Mouse (Mus musculus) heart, embryonic 11.5 days (tissue): ENCODE measurements around the gene Rnf19b. TPM values are rescaled to one million over a fixed set of nuclear protein-coding genes. Genes with fewer than 3 reads are reported as not detected.
A peak's percentile ranks its signal among the peaks of the same experiment; 100 is the strongest.

Experiments
- ATAC-seq: fragments of 200-750 bp; cut with Nextera tagmentation; replicated peaks from 2 replicates; pipeline ENCODE4 v1.8.0; 2017; ENCODE audit warnings: moderate library complexity; ENCODE audit not compliant: insufficient number of reproducible peaks, low FRiP score, low TSS enrichment
- H3K27ac ChIP-seq: fragments of 300-500 bp; sonication (generic); 2 replicates; pipeline ENCODE4 v1.5.1; 2014; ENCODE audit warnings: mild to moderate bottlenecking, low read depth, low read length
- H3K27me3 ChIP-seq: fragments of 300-500 bp; sonication (generic); 2 replicates; pipeline ENCODE4 v1.6.1; 2014; ENCODE audit warnings: mild to moderate bottlenecking, low read length, mixed read lengths; ENCODE audit not compliant: control insufficient read depth, insufficient read depth
- H3K36me3 ChIP-seq: fragments of 300-500 bp; sonication (generic); 2 replicates; pipeline ENCODE4 v1.6.1; 2014; ENCODE audit warnings: mild to moderate bottlenecking, low read length, moderate library complexity, mixed read lengths; ENCODE audit not compliant: control insufficient read depth, insufficient read depth
- H3K4me1 ChIP-seq: fragments of 300-500 bp; sonication (generic); 2 replicates; pipeline ENCODE4 v1.6.1; 2014; ENCODE audit warnings: low read length; ENCODE audit not compliant: control insufficient read depth, insufficient read depth
- H3K4me2 ChIP-seq: fragments of 300-500 bp; sonication (generic); 2 replicates; pipeline ENCODE4 v1.6.1; 2014; ENCODE audit warnings: mild to moderate bottlenecking, moderate library complexity
- H3K4me3 ChIP-seq: fragments of 300-500 bp; sonication (generic); 2 replicates; pipeline ENCODE4 v1.5.1; 2014; ENCODE audit warnings: low read depth, low read length
- H3K9ac ChIP-seq: fragments of 300-500 bp; sonication (generic); 2 replicates; pipeline ENCODE4 v1.6.1; 2014; ENCODE audit warnings: mild to moderate bottlenecking, low read depth, low read length, moderate library complexity
- H3K9me3 ChIP-seq: fragments of 300-500 bp; sonication (generic); replicated peaks from 2 replicates; pipeline ENCODE4 v1.6.1; 2016; ENCODE audit warnings: low read length; ENCODE audit not compliant: control insufficient read depth
- WGBS: fragments of 180-500 bp; shearing (Covaris S2); extraction: QIAGEN DNeasy Blood & Tissue Kit; methylation state at CpG from one replicate; pipeline ENCODE4 v1.1.7; 2014; ENCODE audit not compliant: insufficient replicate concordance; 5-methylcytosine and 5-hydroxymethylcytosine counted together
- polyA plus RNA-seq: library from polyadenylated mRNA; unstranded; fragments of >200 nt; fragmentation: Nextera tagmentation; extraction: Ambion mirVana; gene quantifications from 2 replicates; pipeline ENCODE4 v1.2.1, GENCODE M21; 2014

The Rnf19b gene
- polyA plus RNA-seq, 1 experiment from 2014 or later: 7.1 TPM

DNA sequence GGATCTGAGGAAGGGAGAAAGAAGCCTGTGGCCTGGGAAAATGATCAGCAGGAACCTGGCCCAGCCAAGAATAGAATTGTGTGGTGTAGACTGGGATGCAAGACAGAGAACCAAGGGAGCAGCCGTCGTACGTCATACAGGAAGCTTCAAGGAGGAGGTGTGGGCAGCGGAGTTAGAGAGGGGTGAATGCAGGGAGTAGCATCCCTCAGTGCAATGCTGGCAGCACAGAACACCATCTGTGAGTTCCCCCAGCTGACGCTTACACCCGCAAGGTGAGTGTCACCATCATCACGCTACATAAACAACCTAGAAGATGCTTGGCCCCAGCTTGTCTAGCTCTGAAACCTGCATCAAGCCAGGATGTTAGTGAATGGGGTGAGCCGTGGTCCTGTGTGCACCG lies 38.3 kb upstream of the Rnf19b start:
- peaks cover 17% of the 10 kb centered on the region for H3K4me1 ChIP-seq
- no peak for ATAC-seq
- no peaks in the 10 kb centered on the region for H3K36me3 ChIP-seq
- H3K4me2 ChIP-seq: no peak overlapping the region
- H3K27me3 ChIP-seq: no peaks in the 10 kb centered on the region
- 68% methylated on average over 9 of the region's 9 CpGs for WGBS
- H3K27ac ChIP-seq: no peak overlapping the region
- H3K9ac ChIP-seq: no peak overlapping the region
- no peak overlapping the region for H3K4me3 ChIP-seq
- no peaks in the 10 kb centered on the region for H3K9me3 ChIP-seq

GRCm38 (mm10) chr4:129020454-129020853 lies 37.6 kb upstream of the Rnf19b start:
- peaks cover 21% of the 10 kb centered on the region for H3K4me1 ChIP-seq
- no peak overlapping the region for H3K27ac ChIP-seq
- 62% methylated on average over 6 of the region's 6 CpGs for WGBS
- H3K4me2 ChIP-seq: no peak overlapping the region
- no peak overlapping the region for H3K4me3 ChIP-seq
- no peaks in the 10 kb centered on the region for H3K36me3 ChIP-seq
- no peaks in the 10 kb centered on the region for H3K27me3 ChIP-seq
- no peak for ATAC-seq
- H3K9me3 ChIP-seq: no peaks in the 10 kb centered on the region
- H3K9ac ChIP-seq: no peak overlapping the region

- 90% methylated on average over 3 of the region's 3 CpGs for WGBS
- Histone ChIP-seq H3K27ac (no peak overlapping the region), H3K4me3 (no peak overlapping the region)
Observed at GRCm38 (mm10) chr4:129021426-129021825, 36.6 kb upstream of the Rnf19b start.

GRCm38 (mm10) chr4:129021886-129022285 lies 36.2 kb upstream of the Rnf19b start:
- H3K4me3 ChIP-seq: no peak overlapping the region
- H3K27me3 ChIP-seq: no peaks in the 10 kb centered on the region
- H3K9ac ChIP-seq: no peak overlapping the region
- 67% methylated on average over 4 of the region's 4 CpGs for WGBS
- no peak for ATAC-seq
- peaks cover 13% of the 10 kb centered on the region for H3K4me1 ChIP-seq
- H3K4me2 ChIP-seq: no peak overlapping the region
- no peaks in the 10 kb centered on the region for H3K9me3 ChIP-seq
- H3K36me3 ChIP-seq: no peaks in the 10 kb centered on the region
- no peak overlapping the region for H3K27ac ChIP-seq

More at GRCm38 (mm10) chr4:129021426-129021825, 36.6 kb upstream of the Rnf19b start:
- Histone ChIP-seq H3K36me3 (no peaks in the 10 kb centered on the region), H3K4me1 (peaks cover 14% of the 10 kb centered on the region), H3K27me3 (no peaks in the 10 kb centered on the region), H3K9ac (no peak overlapping the region), H3K9me3 (no peaks in the 10 kb centered on the region), H3K4me2 (no peak overlapping the region)
- ATAC-seq: no peak

DNA sequence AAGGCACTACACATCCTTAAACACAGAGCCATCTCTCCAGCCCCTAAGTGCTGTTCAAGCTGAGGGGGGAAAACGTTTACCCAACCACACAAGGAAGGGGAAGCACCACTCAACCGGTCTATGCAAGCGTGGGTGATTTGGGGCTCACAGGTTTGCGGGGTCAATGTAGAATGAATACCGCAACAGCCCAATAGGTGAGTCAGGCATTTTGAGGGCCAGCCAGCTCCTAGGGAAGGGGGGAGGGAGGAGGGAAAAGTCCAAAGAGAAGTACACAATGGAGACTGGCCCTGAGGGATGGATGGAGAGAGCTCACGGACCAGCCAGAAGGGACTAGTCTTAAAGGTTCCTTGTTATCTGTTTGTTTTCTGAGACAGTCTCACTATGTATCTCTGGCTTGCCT lies 34.2 kb upstream of the Rnf19b start:
- no peak overlapping the region for H3K4me3 ChIP-seq
- WGBS: 83% methylated on average over 6 of the region's 6 CpGs
- no peak overlapping the region for H3K9ac ChIP-seq
- no peaks in the 10 kb centered on the region for H3K36me3 ChIP-seq
- peaks cover 9% of the 10 kb centered on the region for H3K4me1 ChIP-seq
- no peaks in the 10 kb centered on the region for H3K9me3 ChIP-seq
- no peak overlapping the region for H3K27ac ChIP-seq
- no peak overlapping the region for H3K4me2 ChIP-seq
- H3K27me3 ChIP-seq: no peaks in the 10 kb centered on the region
- no peak for ATAC-seq

GRCm38 (mm10) chr4:129024775-129025174 lies 33.3 kb upstream of the Rnf19b start:
- no peak overlapping the region for H3K4me2 ChIP-seq
- peak overlapping the region; percentile 34; the same call in 1 of the 2 replicates for H3K9ac ChIP-seq

GRCm38 (mm10) chr4:129025707-129026106 lies 32.4 kb upstream of the Rnf19b start:
- H3K4me1 ChIP-seq: peaks cover 8% of the 10 kb centered on the region; the same call in 1 of the 2 replicates
- no peaks in the 10 kb centered on the region for H3K9me3 ChIP-seq
- H3K27ac ChIP-seq: no peak overlapping the region
- no peak overlapping the region for H3K4me3 ChIP-seq
- no peak overlapping the region for H3K9ac ChIP-seq
- 89% methylated on average over 3 of the region's 3 CpGs for WGBS
- no peaks in the 10 kb centered on the region for H3K36me3 ChIP-seq
- ATAC-seq: no peak
- no peak overlapping the region for H3K4me2 ChIP-seq
- no peaks in the 10 kb centered on the region for H3K27me3 ChIP-seq

More at GRCm38 (mm10) chr4:129024775-129025174, 33.3 kb upstream of the Rnf19b start:
- Histone ChIP-seq H3K4me3 (no peak overlapping the region), H3K27me3 (no peaks in the 10 kb centered on the region), H3K9me3 (no peaks in the 10 kb centered on the region), H3K27ac (peak overlapping the region; percentile 57; the same call in 1 of the 2 replicates), H3K4me1 (peaks cover 9% of the 10 kb centered on the region), H3K36me3 (no peaks in the 10 kb centered on the region)
- WGBS: 25% methylated on average over 6 of the region's 6 CpGs
- ATAC-seq: peak; percentile 55; the same call in 1 of the 2 replicates

DNA sequence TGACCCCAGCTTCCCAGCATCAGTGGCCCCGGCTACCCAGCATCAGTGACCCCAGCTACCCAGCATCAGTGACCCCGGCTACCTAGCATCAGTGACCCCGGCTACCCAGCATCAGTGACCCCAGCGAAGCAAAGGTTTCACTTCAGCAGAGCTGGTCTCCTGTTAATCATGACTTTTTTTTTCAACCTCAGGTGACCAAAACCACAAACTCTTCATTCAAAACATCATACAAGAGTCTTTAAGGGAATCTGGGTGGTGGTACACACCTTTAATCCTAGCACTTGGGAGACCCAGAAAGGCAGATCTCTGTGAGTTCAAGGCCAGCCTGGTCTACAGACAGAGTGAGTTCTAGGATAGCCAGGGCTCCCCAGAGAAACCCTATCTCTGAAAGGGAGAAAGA lies 27.3 kb upstream of the Rnf19b start:
- no peaks in the 10 kb centered on the region for H3K27me3 ChIP-seq
- ATAC-seq: no peak
- H3K27ac ChIP-seq: no peak overlapping the region
- no peak overlapping the region for H3K4me2 ChIP-seq
- no peaks in the 10 kb centered on the region for H3K9me3 ChIP-seq
- H3K36me3 ChIP-seq: no peaks in the 10 kb centered on the region
- no peak overlapping the region for H3K9ac ChIP-seq
- peaks cover 21% of the 10 kb centered on the region for H3K4me1 ChIP-seq
- 90% methylated on average over 4 of the region's 4 CpGs for WGBS
- H3K4me3 ChIP-seq: no peak overlapping the region

DNA sequence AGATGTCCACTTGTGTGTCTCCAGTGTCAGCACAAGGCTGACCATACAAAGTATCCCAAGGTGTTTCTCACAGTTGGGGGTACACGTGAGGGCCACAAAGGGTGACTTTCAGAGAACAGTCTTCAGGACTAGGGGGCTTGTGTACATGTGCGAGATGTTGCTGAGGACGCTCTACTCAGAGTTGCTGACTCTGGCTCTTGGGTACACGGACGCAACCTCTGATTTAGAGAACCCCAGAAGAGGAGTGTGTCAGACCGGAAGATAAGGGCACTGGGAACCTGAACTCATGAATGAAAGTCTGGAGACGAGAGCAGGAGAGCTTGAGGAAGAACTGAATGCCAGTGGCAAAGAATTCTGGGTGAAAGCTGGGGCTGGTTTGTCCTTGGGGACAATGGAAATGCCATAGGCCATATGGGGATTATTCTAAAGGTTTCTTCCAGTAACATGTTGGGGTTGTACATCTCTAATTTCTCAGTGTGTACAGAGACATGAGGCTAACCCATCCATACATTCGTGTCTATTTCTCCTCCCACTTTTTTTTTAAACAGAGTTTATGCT lies 26.6 kb upstream of the Rnf19b start:
- ATAC-seq: no peak
- H3K27me3 ChIP-seq: no peaks in the 10 kb centered on the region
- H3K9ac ChIP-seq: no peak overlapping the region
- no peak overlapping the region for H3K27ac ChIP-seq
- H3K4me2 ChIP-seq: no peak overlapping the region
- H3K9me3 ChIP-seq: no peaks in the 10 kb centered on the region
- peaks cover 21% of the 10 kb centered on the region for H3K4me1 ChIP-seq
- H3K36me3 ChIP-seq: no peaks in the 10 kb centered on the region
- 79% methylated on average over 8 of the region's 8 CpGs for WGBS
- no peak overlapping the region for H3K4me3 ChIP-seq
